Mouse (Mus musculus): Measurements from ENCODE around the gene Gna13. TPM values are rescaled to one million over a fixed set of nuclear protein-coding genes. Genes with fewer than 3 reads are reported as not detected.

The Gna13 gene
- polyA plus RNA-seq, 1 experiment from 2014 or later: 24.2 TPM

- H3K4me3 ChIP-seq (ENCODE audit: low read depth, low read length): no peak overlapping the region
- no peaks in the 10 kb centered on the region for H3K36me3 ChIP-seq (ENCODE audit: control insufficient read depth, insufficient read depth, low read length)
- DNase-seq (ENCODE audit: low spot score): no peak
- no peak for ATAC-seq (replicated peaks; ENCODE audit: low FRiP score)
- H3K27ac ChIP-seq (ENCODE audit: low read depth, low read length): no peak overlapping the region
- no peaks in the 10 kb centered on the region for H3K9me3 ChIP-seq (ENCODE audit: control insufficient read depth, low read length)
- no peak overlapping the region for H3K9ac ChIP-seq (ENCODE audit: low read length)
- WGBS: 71% methylated on average over 4 of the region's 4 CpGs
- H3K27me3 ChIP-seq (ENCODE audit: control insufficient read depth, insufficient read depth, low read length): no peaks in the 10 kb centered on the region
- H3K4me1 ChIP-seq (replicated peaks; ENCODE audit: control insufficient read depth, insufficient read depth, low read length): no peaks in the 10 kb centered on the region; the same call in 1 of the 2 replicates
- H3K4me2 ChIP-seq (ENCODE audit: low read depth, low read length, severe bottlenecking): no peak overlapping the region
These were observed 33.3 kb upstream of the Gna13 start for GRCm38 (mm10) chr11:109329331-109329730.

GRCm38 (mm10) chr11:109330706-109331393, 31.8 kb upstream of the Gna13 start:
- Histone ChIP-seq H3K36me3 (ENCODE audit: control insufficient read depth, insufficient read depth, low read length) (no peaks in the 10 kb centered on the region), H3K4me1 (replicated peaks; ENCODE audit: control insufficient read depth, insufficient read depth, low read length) (no peaks in the 10 kb centered on the region; the same call in 1 of the 2 replicates), H3K9ac (ENCODE audit: low read length) (no peak overlapping the region), H3K9me3 (ENCODE audit: control insufficient read depth, low read length) (no peaks in the 10 kb centered on the region), H3K27me3 (ENCODE audit: control insufficient read depth, insufficient read depth, low read length) (no peaks in the 10 kb centered on the region), H3K4me3 (ENCODE audit: low read depth, low read length) (peak overlapping the region; percentile 1; the same call in 1 of the 2 replicates), H3K4me2 (ENCODE audit: low read depth, low read length, severe bottlenecking) (peak overlapping the region; percentile 45), H3K27ac (ENCODE audit: low read depth, low read length) (no peak overlapping the region)
- DNase-seq (ENCODE audit: low spot score) (no peak), ATAC-seq (replicated peaks; ENCODE audit: low FRiP score) (peak; percentile 70)
- 34% methylated on average over 17 of the region's 17 CpGs for WGBS

- Histone ChIP-seq H3K4me1 (replicated peaks; ENCODE audit: control insufficient read depth, insufficient read depth, low read length) (no peaks in the 10 kb centered on the region; the same call in 1 of the 2 replicates), H3K27me3 (ENCODE audit: control insufficient read depth, insufficient read depth, low read length) (no peaks in the 10 kb centered on the region), H3K4me3 (ENCODE audit: low read depth, low read length) (peak overlapping the region; percentile 1; the same call in 1 of the 2 replicates), H3K36me3 (ENCODE audit: control insufficient read depth, insufficient read depth, low read length) (no peaks in the 10 kb centered on the region), H3K27ac (ENCODE audit: low read depth, low read length) (no peak overlapping the region), H3K4me2 (ENCODE audit: low read depth, low read length, severe bottlenecking) (peak overlapping the region; percentile 45), H3K9ac (ENCODE audit: low read length) (no peak overlapping the region), H3K9me3 (ENCODE audit: control insufficient read depth, low read length) (no peaks in the 10 kb centered on the region)
- ATAC-seq (replicated peaks; ENCODE audit: low FRiP score) (peak; percentile 96), DNase-seq (ENCODE audit: low spot score) (peak; percentile 95)
- 7% methylated on average over 6 of the region's 6 CpGs for WGBS
These were observed 31.2 kb upstream of the Gna13 start for GRCm38 (mm10) chr11:109331424-109331824.

GRCm38 (mm10) chr11:109332722-109333121, 29.9 kb upstream of the Gna13 start:
- no peaks in the 10 kb centered on the region for H3K4me1 ChIP-seq (replicated peaks; ENCODE audit: control insufficient read depth, insufficient read depth, low read length)
- no peak overlapping the region for H3K4me3 ChIP-seq (ENCODE audit: low read depth, low read length)
- 91% methylated on average over 6 of the region's 6 CpGs for WGBS
- H3K27me3 ChIP-seq (ENCODE audit: control insufficient read depth, insufficient read depth, low read length): no peaks in the 10 kb centered on the region
- no peak overlapping the region for H3K27ac ChIP-seq (ENCODE audit: low read depth, low read length)
- DNase-seq (ENCODE audit: low spot score) (no peak), ATAC-seq (replicated peaks; ENCODE audit: low FRiP score) (no peak)
- no peak overlapping the region for H3K9ac ChIP-seq (ENCODE audit: low read length)
- no peaks in the 10 kb centered on the region for H3K36me3 ChIP-seq (ENCODE audit: control insufficient read depth, insufficient read depth, low read length)
- H3K4me2 ChIP-seq (ENCODE audit: low read depth, low read length, severe bottlenecking): no peak overlapping the region
- H3K9me3 ChIP-seq (ENCODE audit: control insufficient read depth, low read length): no peaks in the 10 kb centered on the region

GRCm38 (mm10) chr11:109334773-109335172, 27.9 kb upstream of the Gna13 start:
- H3K27ac ChIP-seq (ENCODE audit: low read depth, low read length): no peak overlapping the region
- no peaks in the 10 kb centered on the region; the same call in 1 of the 2 replicates for H3K9me3 ChIP-seq (ENCODE audit: control insufficient read depth, low read length)
- H3K36me3 ChIP-seq (ENCODE audit: control insufficient read depth, insufficient read depth, low read length): no peaks in the 10 kb centered on the region
- H3K27me3 ChIP-seq (ENCODE audit: control insufficient read depth, insufficient read depth, low read length): no peaks in the 10 kb centered on the region
- H3K4me1 ChIP-seq (replicated peaks; ENCODE audit: control insufficient read depth, insufficient read depth, low read length): no peaks in the 10 kb centered on the region
- H3K4me2 ChIP-seq (ENCODE audit: low read depth, low read length, severe bottlenecking): no peak overlapping the region
- DNase-seq (ENCODE audit: low spot score) (no peak), ATAC-seq (replicated peaks; ENCODE audit: low FRiP score) (no peak)
- H3K9ac ChIP-seq (ENCODE audit: low read length): no peak overlapping the region
- 95% methylated on average over 4 of the region's 4 CpGs for WGBS
- H3K4me3 ChIP-seq (ENCODE audit: low read depth, low read length): no peak overlapping the region

GRCm38 (mm10) chr11:109335890-109336289, 26.7 kb upstream of the Gna13 start:
- H3K9me3 ChIP-seq (ENCODE audit: control insufficient read depth, low read length): no peaks in the 10 kb centered on the region; the same call in 1 of the 2 replicates
- WGBS: 59% methylated on average over 6 of the region's 6 CpGs
- H3K27me3 ChIP-seq (ENCODE audit: control insufficient read depth, insufficient read depth, low read length): no peaks in the 10 kb centered on the region
- H3K4me1 ChIP-seq (replicated peaks; ENCODE audit: control insufficient read depth, insufficient read depth, low read length): no peaks in the 10 kb centered on the region
- no peak overlapping the region for H3K9ac ChIP-seq (ENCODE audit: low read length)
- ATAC-seq (replicated peaks; ENCODE audit: low FRiP score) (no peak), DNase-seq (ENCODE audit: low spot score) (no peak)
- no peak overlapping the region for H3K27ac ChIP-seq (ENCODE audit: low read depth, low read length)
- no peak overlapping the region for H3K4me3 ChIP-seq (ENCODE audit: low read depth, low read length)
- H3K36me3 ChIP-seq (ENCODE audit: control insufficient read depth, insufficient read depth, low read length): no peaks in the 10 kb centered on the region
- no peak overlapping the region for H3K4me2 ChIP-seq (ENCODE audit: low read depth, low read length, severe bottlenecking)

- Histone ChIP-seq H3K9ac (ENCODE audit: low read length) (no peak overlapping the region), H3K4me2 (ENCODE audit: low read depth, low read length, severe bottlenecking) (no peak overlapping the region), H3K27ac (ENCODE audit: low read depth, low read length) (no peak overlapping the region), H3K36me3 (ENCODE audit: control insufficient read depth, insufficient read depth, low read length) (no peaks in the 10 kb centered on the region), H3K9me3 (ENCODE audit: control insufficient read depth, low read length) (no peaks in the 10 kb centered on the region; the same call in 1 of the 2 replicates), H3K27me3 (ENCODE audit: control insufficient read depth, insufficient read depth, low read length) (no peaks in the 10 kb centered on the region), H3K4me3 (ENCODE audit: low read depth, low read length) (no peak overlapping the region), H3K4me1 (replicated peaks; ENCODE audit: control insufficient read depth, insufficient read depth, low read length) (no peaks in the 10 kb centered on the region)
- WGBS: 93% methylated on average over 8 of the region's 8 CpGs
- DNase-seq (ENCODE audit: low spot score) (peak; percentile 2), ATAC-seq (replicated peaks; ENCODE audit: low FRiP score) (no peak)
These were observed 23.3 kb upstream of the Gna13 start for GRCm38 (mm10) chr11:109339155-109339938.

GRCm38 (mm10) chr11:109340541-109340940, 22.1 kb upstream of the Gna13 start:
- ATAC-seq (replicated peaks; ENCODE audit: low FRiP score): no peak
- Histone ChIP-seq H3K36me3 (ENCODE audit: control insufficient read depth, insufficient read depth, low read length) (no peaks in the 10 kb centered on the region), H3K27me3 (ENCODE audit: control insufficient read depth, insufficient read depth, low read length) (no peaks in the 10 kb centered on the region), H3K27ac (ENCODE audit: low read depth, low read length) (no peak overlapping the region), H3K9ac (ENCODE audit: low read length) (no peak overlapping the region), H3K4me1 (replicated peaks; ENCODE audit: control insufficient read depth, insufficient read depth, low read length) (no peaks in the 10 kb centered on the region), H3K4me2 (ENCODE audit: low read depth, low read length, severe bottlenecking) (no peak overlapping the region), H3K4me3 (ENCODE audit: low read depth, low read length) (no peak overlapping the region), H3K9me3 (ENCODE audit: control insufficient read depth, low read length) (no peaks in the 10 kb centered on the region; the same call in 1 of the 2 replicates)
- no peak for DNase-seq (ENCODE audit: low spot score)
- WGBS: 79% methylated on average over 5 of the region's 5 CpGs
